Mouse (Mus musculus): ENCODE measurements at regions not wholly inside any gene's neighbourhood (a gene's known extent, or its start where the extent isn't known, plus 50 kb on each side); places are given as distances from the start of the nearest gene placed in this dataset.

- Histone ChIP-seq H3K9ac (replicated peaks; ENCODE audit: low read depth) (no peak overlapping the region), H3K4me1 (ENCODE audit: insufficient read depth, low read depth, low read length) (no peaks in the 10 kb centered on the region), H3K9me3 (ENCODE audit: low read length) (no peaks in the 10 kb centered on the region), H3K4me2 (replicated peaks; ENCODE audit: low read depth, low read length) (no peak overlapping the region), H3K36me3 (ENCODE audit: insufficient read depth, low read length) (no peaks in the 10 kb centered on the region), H3K4me3 (ENCODE audit: low read depth, low read length) (no peak overlapping the region), H3K27ac (ENCODE audit: low read length) (no peak overlapping the region), H3K27me3 (replicated peaks; ENCODE audit: insufficient read depth, low read length) (no peaks in the 10 kb centered on the region)
- TF ChIP-seq CTCF (IDR thresholded peaks at IDR 0.05) = no peak
- no peak for TF ChIP-seq EP300 (IDR thresholded peaks at IDR 0.05)
- DNase-seq (ENCODE audit: low spot score) (no peak), ATAC-seq (no peak)
- WGBS = 30% methylated on average over 4 of the region's 4 CpGs
These were observed 628.1 kb upstream of the Pcdh20 start for GRCm38 (mm10) chr14:89099296-89099695.

GRCm38 (mm10) chr14:89089661-89090060 is 618.5 kb upstream of the Pcdh20 start:
- no peaks in the 10 kb centered on the region for H3K4me1 ChIP-seq (ENCODE audit: insufficient read depth, low read depth, low read length)

GRCm38 (mm10) chr14:89076014-89076413 is 604.8 kb upstream of the Pcdh20 start:
- Histone ChIP-seq H3K36me3 (ENCODE audit: insufficient read depth, low read length) (no peaks in the 10 kb centered on the region), H3K27ac (ENCODE audit: low read length) (no peak overlapping the region), H3K27me3 (replicated peaks; ENCODE audit: insufficient read depth, low read length) (no peaks in the 10 kb centered on the region), H3K4me1 (ENCODE audit: insufficient read depth, low read depth, low read length) (no peaks in the 10 kb centered on the region), H3K4me2 (replicated peaks; ENCODE audit: low read depth, low read length) (no peak overlapping the region), H3K4me3 (ENCODE audit: low read depth, low read length) (no peak overlapping the region), H3K9ac (replicated peaks; ENCODE audit: low read depth) (no peak overlapping the region), H3K9me3 (ENCODE audit: low read length) (no peaks in the 10 kb centered on the region)
- ATAC-seq (no peak), DNase-seq (ENCODE audit: low spot score) (peak; percentile 5)
- WGBS = 75% methylated on average over 1 of the region's 1 CpGs
- no peak for TF ChIP-seq CTCF (IDR thresholded peaks at IDR 0.05)
- TF ChIP-seq EP300 (IDR thresholded peaks at IDR 0.05) = no peak

More at GRCm38 (mm10) chr14:89089661-89090060, 618.5 kb upstream of the Pcdh20 start:
- 61% methylated on average over 1 of the region's 1 CpGs for WGBS
- no peak for DNase-seq (ENCODE audit: low spot score)
- no peak overlapping the region for H3K9ac ChIP-seq (replicated peaks; ENCODE audit: low read depth)
- no peaks in the 10 kb centered on the region for H3K36me3 ChIP-seq (ENCODE audit: insufficient read depth, low read length)
- H3K4me3 ChIP-seq (ENCODE audit: low read depth, low read length) = no peak overlapping the region
- H3K27ac ChIP-seq (ENCODE audit: low read length) = no peak overlapping the region
- no peaks in the 10 kb centered on the region for H3K9me3 ChIP-seq (ENCODE audit: low read length)
- ATAC-seq = no peak
- TF ChIP-seq EP300 (IDR thresholded peaks at IDR 0.05) = no peak
- TF ChIP-seq CTCF (IDR thresholded peaks at IDR 0.05) = no peak
- H3K27me3 ChIP-seq (replicated peaks; ENCODE audit: insufficient read depth, low read length) = no peaks in the 10 kb centered on the region
- no peak overlapping the region for H3K4me2 ChIP-seq (replicated peaks; ENCODE audit: low read depth, low read length)

GRCm38 (mm10) chr14:89063971-89064370 is 592.8 kb upstream of the Pcdh20 start:
- ATAC-seq (no peak), DNase-seq (ENCODE audit: low spot score) (no peak)
- Histone ChIP-seq H3K27ac (ENCODE audit: low read length) (no peak overlapping the region), H3K4me1 (ENCODE audit: insufficient read depth, low read depth, low read length) (no peaks in the 10 kb centered on the region), H3K4me3 (ENCODE audit: low read depth, low read length) (no peak overlapping the region), H3K9me3 (ENCODE audit: low read length) (no peaks in the 10 kb centered on the region), H3K9ac (replicated peaks; ENCODE audit: low read depth) (no peak overlapping the region), H3K27me3 (replicated peaks; ENCODE audit: insufficient read depth, low read length) (no peaks in the 10 kb centered on the region), H3K4me2 (replicated peaks; ENCODE audit: low read depth, low read length) (no peak overlapping the region), H3K36me3 (ENCODE audit: insufficient read depth, low read length) (no peaks in the 10 kb centered on the region)
- WGBS = 74% methylated on average over 1 of the region's 1 CpGs
- TF ChIP-seq CTCF (IDR thresholded peaks at IDR 0.05) (no peak), EP300 (IDR thresholded peaks at IDR 0.05) (no peak)

- H3K9ac ChIP-seq (replicated peaks; ENCODE audit: low read depth) = no peak overlapping the region
- DNase-seq (ENCODE audit: low spot score) = no peak
- H3K4me3 ChIP-seq (ENCODE audit: low read depth, low read length) = no peak overlapping the region
- no peak for ATAC-seq
- H3K27me3 ChIP-seq (replicated peaks; ENCODE audit: insufficient read depth, low read length) = no peaks in the 10 kb centered on the region
- 78% methylated on average over 5 of the region's 5 CpGs for WGBS
- H3K36me3 ChIP-seq (ENCODE audit: insufficient read depth, low read length) = no peaks in the 10 kb centered on the region
- H3K4me1 ChIP-seq (ENCODE audit: insufficient read depth, low read depth, low read length) = no peaks in the 10 kb centered on the region
- H3K9me3 ChIP-seq (ENCODE audit: low read length) = no peaks in the 10 kb centered on the region
- H3K27ac ChIP-seq (ENCODE audit: low read length) = no peak overlapping the region
- no peak overlapping the region for H3K4me2 ChIP-seq (replicated peaks; ENCODE audit: low read depth, low read length)
- no peak for TF ChIP-seq CTCF (IDR thresholded peaks at IDR 0.05)
- no peak for TF ChIP-seq EP300 (IDR thresholded peaks at IDR 0.05)
These were observed 591.6 kb upstream of the Pcdh20 start for GRCm38 (mm10) chr14:89062583-89063436.

- DNase-seq (ENCODE audit: low spot score) = no peak
- 43% methylated on average over 1 of the region's 1 CpGs for WGBS
- no peaks in the 10 kb centered on the region for H3K4me1 ChIP-seq (ENCODE audit: insufficient read depth, low read depth, low read length)
These were observed 590.1 kb upstream of the Pcdh20 start for GRCm38 (mm10) chr14:89061319-89061718.

More at GRCm38 (mm10) chr14:89061319-89061718, 590.1 kb upstream of the Pcdh20 start:
- Histone ChIP-seq H3K27me3 (replicated peaks; ENCODE audit: insufficient read depth, low read length) (no peaks in the 10 kb centered on the region), H3K36me3 (ENCODE audit: insufficient read depth, low read length) (no peaks in the 10 kb centered on the region), H3K9me3 (ENCODE audit: low read length) (no peaks in the 10 kb centered on the region), H3K4me2 (replicated peaks; ENCODE audit: low read depth, low read length) (no peak overlapping the region), H3K27ac (ENCODE audit: low read length) (no peak overlapping the region), H3K9ac (replicated peaks; ENCODE audit: low read depth) (no peak overlapping the region), H3K4me3 (ENCODE audit: low read depth, low read length) (no peak overlapping the region)
- ATAC-seq = no peak
- no peak for TF ChIP-seq CTCF (IDR thresholded peaks at IDR 0.05)
- TF ChIP-seq EP300 (IDR thresholded peaks at IDR 0.05) = no peak
